Mouse (Mus musculus) embryonic facial prominence, embryonic 14.5 days (tissue): Measurements from ENCODE around the gene Aatk. TPM values are rescaled to one million over a fixed set of nuclear protein-coding genes. Genes with fewer than 3 reads are reported as not detected.

Experiments
- ATAC-seq: fragments of 200-750 bp; cut with Nextera tagmentation; 2 replicates; pipeline ENCODE4 v1.8.0; 2017; ENCODE audit warnings: low read depth, moderate number of reproducible peaks, moderate TSS enrichment
- DNase-seq: peaks from one replicate; pipeline ENCODE4 v3.0.0-alpha.2; 2015; ENCODE audit warnings: low spot score
- H3K27ac ChIP-seq: fragments of 300-500 bp; sonication (generic); replicated peaks from 2 replicates; pipeline ENCODE4 v1.5.1; 2014; ENCODE audit warnings: low read depth, mild to moderate bottlenecking, low read length, moderate library complexity
- H3K27me3 ChIP-seq: fragments of 300-500 bp; sonication (generic); replicated peaks from 2 replicates; pipeline ENCODE4 v1.6.1; 2014; ENCODE audit warnings: low read length; ENCODE audit not compliant: control insufficient read depth, insufficient read depth
- H3K36me3 ChIP-seq: fragments of 300-500 bp; sonication (generic); 2 replicates; pipeline ENCODE4 v1.6.1; 2014; ENCODE audit warnings: low read length, mixed read lengths; ENCODE audit not compliant: control insufficient read depth, insufficient read depth
- H3K4me1 ChIP-seq: fragments of 300-500 bp; sonication (generic); 2 replicates; pipeline ENCODE4 v1.6.1; 2014; ENCODE audit warnings: antibody characterized with exemption, low read length; ENCODE audit not compliant: control insufficient read depth, insufficient read depth
- H3K4me2 ChIP-seq: fragments of 300-500 bp; sonication (generic); 2 replicates; pipeline ENCODE4 v1.6.1; 2014; ENCODE audit warnings: low read depth, mild to moderate bottlenecking, low read length, moderate library complexity, mixed read lengths
- H3K4me3 ChIP-seq: fragments of 300-500 bp; sonication (generic); 2 replicates; pipeline ENCODE4 v1.5.1; 2014; ENCODE audit warnings: low read depth, mild to moderate bottlenecking, low read length
- H3K9ac ChIP-seq: fragments of 300-500 bp; sonication (generic); 2 replicates; pipeline ENCODE4 v1.6.1; 2014; ENCODE audit warnings: low read depth, mild to moderate bottlenecking, low read length, moderate library complexity, mixed read lengths
- H3K9me3 ChIP-seq: fragments of 300-500 bp; sonication (generic); 2 replicates; pipeline ENCODE4 v1.6.1; 2016; ENCODE audit warnings: low read length; ENCODE audit not compliant: control insufficient read depth
- WGBS: fragments of 180-500 bp; shearing (Covaris S2); extraction: QIAGEN DNeasy Blood & Tissue Kit; methylation state at CpG from one replicate; pipeline ENCODE4 v1.1.7; 2014; 5-methylcytosine and 5-hydroxymethylcytosine counted together
- polyA plus RNA-seq: library from polyadenylated mRNA; unstranded; fragments of >200 nt; fragmentation: Nextera tagmentation; extraction: Ambion mirVana; gene quantifications from 2 replicates; pipeline ENCODE4 v1.2.1, GENCODE M21; 2014

Gene Aatk
- polyA plus RNA-seq, 1 experiment from 2014 or later: 10.8 TPM

- 51% methylated on average over 8 of the region's 8 CpGs for WGBS
- Histone ChIP-seq H3K4me2 (no peak overlapping the region), H3K9ac (no peak overlapping the region)
Measured at GRCm38 (mm10) chr11:120022216-120022615, 24.8 kb downstream of the Aatk start.

GRCm38 (mm10) chr11:120021367-120021766, 25.6 kb downstream of the Aatk start:
- Histone ChIP-seq H3K4me3 (no peak overlapping the region), H3K36me3 (no peaks in the 10 kb centered on the region), H3K9ac (no peak overlapping the region), H3K4me1 (no peaks in the 10 kb centered on the region), H3K27ac (no peak overlapping the region), H3K9me3 (no peaks in the 10 kb centered on the region), H3K27me3 (no peaks in the 10 kb centered on the region), H3K4me2 (no peak overlapping the region)
- 95% methylated on average over 12 of the region's 16 CpGs for WGBS
- no peak for DNase-seq
- no peak for ATAC-seq

More at GRCm38 (mm10) chr11:120022216-120022615, 24.8 kb downstream of the Aatk start:
- H3K27me3 ChIP-seq: no peaks in the 10 kb centered on the region
- no peaks in the 10 kb centered on the region for H3K9me3 ChIP-seq
- H3K27ac ChIP-seq: no peak overlapping the region
- no peaks in the 10 kb centered on the region for H3K36me3 ChIP-seq
- no peaks in the 10 kb centered on the region for H3K4me1 ChIP-seq
- no peak for ATAC-seq
- DNase-seq: no peak
- no peak overlapping the region for H3K4me3 ChIP-seq

- H3K4me3 ChIP-seq: no peak overlapping the region
- peak overlapping the region; percentile 14; the same call in 1 of the 2 replicates for H3K9ac ChIP-seq
- H3K4me2 ChIP-seq: no peak overlapping the region
- H3K9me3 ChIP-seq: no peaks in the 10 kb centered on the region
- DNase-seq: no peak
- no peaks in the 10 kb centered on the region for H3K27me3 ChIP-seq
- no peaks in the 10 kb centered on the region for H3K36me3 ChIP-seq
- 45% methylated on average over 23 of the region's 23 CpGs for WGBS
- no peak overlapping the region for H3K27ac ChIP-seq
- ATAC-seq: 0 out of 2 replicates have a peak, but pooled peaks have one; percentile 9
- no peaks in the 10 kb centered on the region for H3K4me1 ChIP-seq
Measured at GRCm38 (mm10) chr11:120019542-120020440, 27.2 kb downstream of the Aatk start.

GRCm38 (mm10) chr11:120017011-120017410, 30.0 kb downstream of the Aatk start:
- ATAC-seq (no peak), DNase-seq (no peak)
- H3K9me3 ChIP-seq: no peaks in the 10 kb centered on the region
- H3K9ac ChIP-seq: no peak overlapping the region
- 0 out of 2 replicates have a peak, but pooled peaks cover 3% of the 10 kb centered on the region for H3K4me1 ChIP-seq
- WGBS: 75% methylated on average over 4 of the region's 8 CpGs
- no peak overlapping the region for H3K4me2 ChIP-seq
- no peaks in the 10 kb centered on the region for H3K36me3 ChIP-seq
- no peaks in the 10 kb centered on the region for H3K27me3 ChIP-seq
- no peak overlapping the region for H3K4me3 ChIP-seq
- H3K27ac ChIP-seq: no peak overlapping the region

- Histone ChIP-seq H3K36me3 (no peaks in the 10 kb centered on the region), H3K27ac (no peak overlapping the region), H3K4me1 (0 out of 2 replicates have a peak, but pooled peaks cover 3% of the 10 kb centered on the region), H3K9ac (no peak overlapping the region), H3K4me2 (no peak overlapping the region), H3K4me3 (no peak overlapping the region), H3K9me3 (no peaks in the 10 kb centered on the region), H3K27me3 (no peaks in the 10 kb centered on the region)
- 100% methylated on average over 3 of the region's 4 CpGs for WGBS
- ATAC-seq: no peak
- DNase-seq: no peak
Measured at GRCm38 (mm10) chr11:120014758-120015157, 32.2 kb downstream of the Aatk start.

GRCm38 (mm10) chr11:120013174-120013711, 33.7 kb downstream of the Aatk start:
- no peaks in the 10 kb centered on the region for H3K9me3 ChIP-seq
- 0 out of 2 replicates have a peak, but pooled peaks cover 3% of the 10 kb centered on the region for H3K4me1 ChIP-seq
- peak; percentile 76 for ATAC-seq
- H3K27me3 ChIP-seq: no peaks in the 10 kb centered on the region
- H3K4me2 ChIP-seq: peak overlapping the region; percentile 63
- H3K9ac ChIP-seq: peak overlapping the region; percentile 62
- whole genome bisulfite sequencing: 12% methylated on average over 21 of the region's 21 CpGs
- peak overlapping the region; percentile 27 for H3K4me3 ChIP-seq
- no peaks in the 10 kb centered on the region for H3K36me3 ChIP-seq
- no peak overlapping the region for H3K27ac ChIP-seq
- DNase-seq: peak; percentile 90

- Histone ChIP-seq H3K27ac (no peak overlapping the region), H3K4me2 (no peak overlapping the region), H3K27me3 (no peaks in the 10 kb centered on the region), H3K4me3 (no peak overlapping the region), H3K9me3 (no peaks in the 10 kb centered on the region), H3K4me1 (0 out of 2 replicates have a peak, but pooled peaks cover 3% of the 10 kb centered on the region), H3K36me3 (no peaks in the 10 kb centered on the region), H3K9ac (no peak overlapping the region)
- no peak for DNase-seq
- ATAC-seq: no peak
- WGBS: 79% methylated on average over 13 of the region's 13 CpGs
Measured at GRCm38 (mm10) chr11:120012702-120013101, 34.3 kb downstream of the Aatk start.

- Histone ChIP-seq H3K9me3 (no peaks in the 10 kb centered on the region), H3K36me3 (no peaks in the 10 kb centered on the region), H3K27me3 (no peaks in the 10 kb centered on the region), H3K4me1 (0 out of 2 replicates have a peak, but pooled peaks cover 3% of the 10 kb centered on the region), H3K4me2 (peak overlapping the region; percentile 40), H3K4me3 (no peak overlapping the region), H3K9ac (peak overlapping the region; percentile 25; the same call in 1 of the 2 replicates), H3K27ac (no peak overlapping the region)
- ATAC-seq: peak; percentile 7; the same call in 1 of the 2 replicates
- DNase-seq: no peak
- WGBS: 40% methylated on average over 29 of the region's 43 CpGs
Measured at GRCm38 (mm10) chr11:120011761-120012560, 35.0 kb downstream of the Aatk start.
